Mouse (Mus musculus) G1E-ER4 (cell line): ENCODE measurements around the gene Psen2. TPM values are rescaled to one million over a fixed set of nuclear protein-coding genes. Genes with fewer than 3 reads are reported as not detected.

ENCODE experiments used
- GATA1 ChIP-seq: IDR thresholded peaks from one replicate; pipeline ENCODE4 v1.8.0; 2012; ENCODE audit warnings: low read length, inconsistent platforms
- polyA plus RNA-seq: library from polyadenylated mRNA; stranded (reverse); fragments of >175 nt; gene quantifications from 2 replicates; pipeline ENCODE4 v1.2.3, GENCODE M21; 2012

Gene Psen2
- polyA plus RNA-seq, 1 experiment, result 56.0 TPM

DNA sequence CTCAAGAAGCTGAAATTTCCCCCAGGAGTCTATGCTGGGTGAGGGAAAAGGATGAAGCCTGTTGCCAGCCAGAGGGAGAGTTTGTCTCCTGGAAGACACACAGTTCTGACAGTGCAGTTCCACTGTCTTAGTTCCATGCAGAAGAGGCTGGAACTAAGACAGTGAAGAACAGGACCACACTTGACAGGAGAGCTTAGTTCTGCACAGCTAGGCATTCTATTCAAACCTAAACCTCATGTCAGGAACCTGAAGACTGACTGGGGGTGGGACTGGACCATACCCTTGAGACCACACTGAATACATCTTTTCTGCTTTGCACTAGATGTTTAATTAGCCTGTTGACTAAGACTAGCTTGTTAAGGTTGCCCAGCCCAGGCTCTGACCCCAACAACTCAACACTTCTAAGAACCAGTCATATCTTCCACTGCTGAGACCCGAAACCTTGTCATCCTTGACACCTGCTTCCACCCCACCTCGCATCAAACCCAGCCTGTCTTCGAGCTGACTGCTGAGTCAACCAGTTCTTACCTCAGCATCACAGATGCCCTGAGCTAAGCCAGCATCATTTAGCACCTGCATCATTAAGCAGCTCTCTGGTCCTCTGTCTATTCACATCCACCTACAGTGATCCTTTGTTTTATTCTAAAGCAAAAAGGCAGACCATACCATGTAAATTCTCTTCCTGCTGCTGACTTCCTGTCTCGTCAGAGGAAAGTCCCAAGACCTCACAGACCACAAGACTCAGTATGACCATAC lies 64.1 kb downstream of the Psen2 start, which contains the start of gene Coq8a:
Gene Coq8a, minus strand, starts transcription at position 644 of the 756 bp plus-strand sequence.
- no peak for TF ChIP-seq GATA1

DNA sequence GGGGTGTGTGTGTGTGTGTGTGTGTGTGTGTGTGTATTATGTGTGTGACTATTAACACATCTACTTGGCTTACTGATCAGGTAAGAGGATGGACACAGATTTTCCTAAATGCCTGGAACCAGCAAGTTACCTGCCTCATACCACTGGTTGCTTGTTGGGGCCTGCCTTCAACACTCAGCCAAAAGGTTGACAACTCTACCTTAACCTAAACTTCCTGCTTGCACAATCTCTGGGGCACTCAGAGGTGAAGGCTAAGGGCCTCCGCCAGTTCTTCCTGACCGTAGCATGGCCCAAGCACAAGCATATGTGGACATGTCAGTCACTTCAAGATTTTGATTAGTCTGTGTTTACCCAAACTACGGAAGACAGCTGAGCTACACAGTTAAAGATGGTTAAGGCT lies 65.3 kb downstream of the Psen2 start:
- TF ChIP-seq GATA1, result no peak

GRCm38 (mm10) chr1:180196508-180196907 lies 66.7 kb downstream of the Psen2 start:
- TF ChIP-seq GATA1, result no peak

GRCm38 (mm10) chr1:180195703-180196381 lies 67.4 kb downstream of the Psen2 start:
- no peak for TF ChIP-seq GATA1

DNA sequence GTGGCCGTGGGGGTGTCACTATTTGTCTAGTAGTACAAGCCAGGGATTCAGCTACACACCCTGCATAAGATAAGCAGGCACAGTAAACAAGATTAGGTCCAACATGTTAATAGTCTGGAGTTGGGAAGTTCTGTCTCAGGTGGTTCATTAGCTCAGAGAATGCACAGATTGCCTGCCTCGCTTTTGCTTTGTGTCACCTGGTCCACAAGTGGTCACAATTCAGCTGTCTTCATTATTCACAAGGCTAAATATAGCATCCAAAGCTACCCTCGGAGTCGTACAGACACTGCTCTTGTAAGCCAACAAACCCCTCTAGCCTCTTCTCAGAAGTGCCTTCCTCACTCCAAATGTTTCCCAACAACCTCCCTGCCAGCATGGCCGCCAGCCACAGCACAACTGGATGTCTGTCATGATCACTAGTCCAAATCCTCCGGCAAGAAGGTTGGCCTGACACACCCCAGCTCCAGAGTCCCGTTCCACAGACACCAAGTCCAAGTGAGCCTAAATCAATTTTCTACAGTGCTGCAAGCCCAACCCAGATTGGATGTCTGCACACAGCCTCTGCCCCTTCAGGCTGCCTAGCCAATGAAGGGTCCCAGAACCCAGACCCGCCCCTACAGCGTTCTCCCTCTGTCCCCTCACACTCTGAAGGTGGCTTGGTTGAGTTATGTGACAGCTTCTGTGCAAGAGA lies 68.3 kb downstream of the Psen2 start:
- no peak for TF ChIP-seq GATA1

DNA sequence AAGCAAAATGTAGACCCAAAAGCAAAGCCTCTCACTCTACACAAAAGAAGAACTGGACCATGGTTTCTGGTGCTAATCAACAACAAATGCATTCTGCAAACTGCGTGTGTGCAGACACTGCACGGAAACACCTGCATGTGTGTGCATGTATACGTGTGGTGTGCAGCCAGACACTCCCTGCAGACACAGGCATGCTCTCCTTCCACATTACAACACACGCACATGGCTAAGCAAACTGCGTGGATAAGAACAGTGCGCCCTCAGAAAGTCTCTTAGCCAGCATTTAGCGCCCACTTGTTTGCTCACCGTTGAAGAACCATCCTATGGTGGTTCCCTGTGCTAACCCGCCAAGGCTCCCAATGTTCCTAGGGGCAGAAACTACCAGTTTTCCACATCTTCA lies 69.2 kb downstream of the Psen2 start:
- TF ChIP-seq GATA1, result no peak

GRCm38 (mm10) chr1:180193391-180193935 lies 69.8 kb downstream of the Psen2 start:
- TF ChIP-seq GATA1, result no peak

DNA sequence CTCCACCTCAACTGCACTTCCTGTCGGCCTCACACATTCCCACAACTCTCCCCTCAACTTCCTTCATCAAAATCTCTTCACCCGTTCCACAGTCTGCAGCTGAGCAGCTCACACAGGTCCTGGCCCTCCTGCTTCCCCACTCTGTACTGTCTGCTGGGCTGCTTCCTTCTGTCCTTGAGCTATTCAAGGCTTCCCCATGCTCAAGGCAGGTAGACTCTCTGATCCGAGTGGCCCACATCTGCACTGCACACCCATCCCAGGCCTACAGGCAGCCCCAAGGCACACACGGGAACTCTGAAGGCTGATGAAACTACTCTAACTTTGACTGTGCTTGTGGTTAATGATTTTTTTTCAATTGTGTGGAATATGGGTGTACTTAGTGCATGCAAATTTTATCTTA lies 70.4 kb downstream of the Psen2 start:
- no peak for TF ChIP-seq GATA1

GRCm38 (mm10) chr1:180191651-180192220 lies 71.5 kb downstream of the Psen2 start:
- no peak for TF ChIP-seq GATA1

DNA sequence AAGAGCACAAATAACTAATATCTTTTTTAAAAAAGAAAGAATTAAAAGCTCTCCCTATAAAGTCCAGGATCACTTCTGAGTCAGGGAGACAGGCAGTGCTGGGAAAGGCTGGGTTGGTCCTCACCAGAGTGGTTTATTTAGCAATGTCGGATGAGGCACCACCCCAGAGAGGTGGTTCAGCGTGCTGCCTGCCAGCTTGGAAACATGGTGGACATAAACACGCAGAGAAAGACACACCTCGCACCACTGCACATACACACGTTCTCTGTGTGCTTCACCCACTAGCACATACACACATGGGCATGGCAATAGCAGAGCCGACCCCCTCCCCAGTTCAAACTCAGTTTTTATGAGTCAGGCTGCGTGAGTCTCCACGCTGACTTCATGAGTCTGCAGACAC lies 72.1 kb downstream of the Psen2 start:
- TF ChIP-seq GATA1, result no peak

GRCm38 (mm10) chr1:180188951-180189350 lies 74.3 kb downstream of the Psen2 start:
- TF ChIP-seq GATA1, result no peak

DNA sequence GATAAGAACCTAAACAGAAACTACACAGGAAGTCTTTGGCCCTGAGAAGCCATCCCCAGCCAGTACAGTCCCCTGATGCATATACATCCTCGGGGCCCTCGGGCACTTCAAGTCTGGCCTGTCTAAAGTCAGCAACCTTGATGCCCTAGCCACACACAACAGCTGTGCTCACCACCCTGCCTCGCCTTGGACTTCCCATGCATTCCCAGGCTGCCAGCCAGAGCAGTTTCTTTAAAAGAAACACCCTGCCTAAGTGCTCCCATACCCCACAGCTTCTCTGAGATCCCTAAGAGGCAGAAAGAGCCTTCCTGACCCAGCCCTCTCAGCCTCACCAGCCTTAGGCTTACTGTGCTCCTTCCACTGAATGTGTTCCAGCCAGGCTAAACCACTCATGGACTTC lies 76.9 kb downstream of the Psen2 start:
- TF ChIP-seq GATA1, result no peak

GRCm38 (mm10) chr1:180185877-180186276 lies 77.4 kb downstream of the Psen2 start:
- no peak for TF ChIP-seq GATA1

GRCm38 (mm10) chr1:180184768-180185167 lies 78.5 kb downstream of the Psen2 start:
- no peak for TF ChIP-seq GATA1

- no peak for TF ChIP-seq GATA1
Observed at GRCm38 (mm10) chr1:180183525-180184159, 79.6 kb downstream of the Psen2 start.
